Mouse (Mus musculus) fat pad, adult 2 months (tissue): Measurements from ENCODE around the gene 2810004N23Rik.

Source experiments
- DNase-seq: peaks from one replicate; pipeline ENCODE4 v3.0.0-alpha.2; 2011; ENCODE audit warnings: low read depth, low spot score; ENCODE audit errors: extremely low read depth

2810004N23Rik gene

GRCm38 (mm10) chr8:124791751-124792150 lies 71.2 kb downstream of the 2810004N23Rik start:
- no peak for DNase-seq

- DNase-seq: no peak
Observed at GRCm38 (mm10) chr8:124790676-124791075, 72.2 kb downstream of the 2810004N23Rik start.
